Mouse (Mus musculus): Measurements from ENCODE around the gene Rala.

- no peak for TF ChIP-seq CHD2 (IDR thresholded peaks at IDR 0.05; ENCODE audit: low read depth, low read length)
- no peak for TF ChIP-seq ZC3H11A (IDR thresholded peaks at IDR 0.05; ENCODE audit: borderline replicate concordance, low read depth, low read length)
- no peak for TF ChIP-seq MAFK (IDR thresholded peaks at IDR 0.05; ENCODE audit: insufficient read depth, low read depth, low read length)
Measured at GRCm38 (mm10) chr13:17866741-17867140, 77.3 kb downstream of the Rala start.

Data from ES-E14 (cell line).